Mouse (Mus musculus) liver, adult 2 months (tissue): ENCODE measurements around the gene Trio.

Experiments
- CTCF ChIP-seq: fragments of 200-500 bp; IDR thresholded peaks from 2 replicates; pipeline ENCODE4 v1.5.1; 2011; ENCODE audit warnings: low read depth, low read length, control low read depth
- POLR2A ChIP-seq: fragments of 200-500 bp; IDR thresholded peaks from 2 replicates; pipeline ENCODE4 v1.6.1; 2011; ENCODE audit warnings: low read length, control low read depth; ENCODE audit not compliant: insufficient read depth; ENCODE audit errors: extremely low read depth

DNA sequence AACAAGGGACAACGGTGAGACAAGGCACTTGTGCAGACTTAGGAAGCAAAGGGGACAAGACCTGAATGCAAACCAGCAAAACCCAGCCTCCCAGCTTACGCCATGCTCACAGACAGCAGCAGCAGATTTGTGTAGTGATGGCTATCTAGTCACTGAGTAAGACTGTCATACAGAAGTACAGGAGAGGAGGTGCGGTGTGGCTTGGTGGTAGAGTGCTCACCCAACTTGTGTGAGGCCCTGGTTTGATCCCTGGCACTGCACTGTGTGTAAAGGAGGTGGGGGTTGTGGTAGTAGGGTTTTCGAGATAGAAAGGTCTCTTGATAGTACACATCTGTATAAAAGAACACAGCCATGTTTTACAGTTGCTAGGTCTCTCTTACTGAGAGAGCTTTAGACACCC is 198.8 kb downstream of the Trio start:
- TF ChIP-seq POLR2A, result no peak
- TF ChIP-seq CTCF, result no peak
